Mouse (Mus musculus) CH12.LX (cell line): ENCODE measurements around the gene Magix.

Source experiments
- CTCF ChIP-seq, 2 experiments: IDR thresholded peaks in 1 of 2; conservative IDR thresholded peaks in 1 of 2; 2 replicates each; pipeline ENCODE4 v1.5.1; 2011 to 2012; ENCODE audit warnings: low read depth in 2 of 2, low read length in 2 of 2, improper control_type of control experiment in 1 of 2, inconsistent platforms in 1 of 2, mild to moderate bottlenecking in 1 of 2, moderate library complexity in 1 of 2
- HCFC1 ChIP-seq: IDR thresholded peaks from 2 replicates; pipeline ENCODE4 v1.6.1; 2012; ENCODE audit warnings: low read depth, mild to moderate bottlenecking, inconsistent platforms, low read length, improper control_type of control experiment
- MYC ChIP-seq: IDR thresholded peaks from 2 replicates; pipeline ENCODE4 v1.6.1; 2011; ENCODE audit warnings: low read depth, mild to moderate bottlenecking, improper control_type of control experiment, low read length

DNA sequence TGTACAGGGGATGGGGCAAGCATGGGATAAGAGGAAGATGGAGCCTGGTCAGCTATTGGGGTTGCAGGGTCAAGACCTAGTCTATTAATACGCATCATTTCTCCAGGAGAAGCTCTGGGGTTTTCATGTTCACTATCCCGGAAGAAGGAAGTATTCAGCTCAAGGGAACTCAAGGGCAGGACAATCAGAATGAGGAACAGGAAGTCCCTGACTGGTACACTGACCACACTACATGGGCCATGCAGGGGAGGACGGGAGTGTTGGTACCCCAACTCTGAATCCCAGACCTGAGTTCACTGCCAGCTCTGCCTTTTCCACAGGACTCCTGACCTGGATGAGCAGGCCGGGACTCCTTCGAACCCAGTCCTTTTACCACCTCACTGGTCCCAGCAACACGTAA, 48.5 kb downstream of the Magix start:
- TF ChIP-seq CTCF (conservative IDR thresholded peaks at IDR 0.05 in 1 of 2, IDR thresholded peaks at IDR 0.05 in 1 of 2; ENCODE audit: low read depth in 2 of 2, low read length in 2 of 2) (no peak), MYC (no peak), HCFC1 (no peak)
